Mouse (Mus musculus) bone marrow, adult 2 months (tissue): Measurements from ENCODE around the gene Insl3. TPM values are rescaled to one million over a fixed set of nuclear protein-coding genes. Genes with fewer than 3 reads are reported as not detected.

Experiments used
- H3K27ac ChIP-seq: fragments of 200-500 bp; 2 replicates; pipeline ENCODE4 v1.5.1; 2012; ENCODE audit warnings: low read depth, mild to moderate bottlenecking, control low read depth, inconsistent platforms, low read length; ENCODE audit not compliant: control insufficient read depth, poor library complexity, insufficient read depth
- H3K4me1 ChIP-seq: fragments of 200-500 bp; 2 replicates; pipeline ENCODE4 v1.6.1; 2011; ENCODE audit warnings: low read length; ENCODE audit not compliant: control insufficient read depth, insufficient read depth
- H3K4me3 ChIP-seq: fragments of 200-500 bp; replicated peaks from 2 replicates; pipeline ENCODE3; 2011; ENCODE audit warnings: mild to moderate bottlenecking, low read depth, low read length, control low read depth; ENCODE audit not compliant: control insufficient read depth
- CTCF ChIP-seq: fragments of 200-500 bp; IDR thresholded peaks from 2 replicates; pipeline ENCODE4 v1.5.1; 2011; ENCODE audit warnings: low read length, control low read depth; ENCODE audit not compliant: control insufficient read depth, insufficient read depth
- POLR2A ChIP-seq: fragments of 200-500 bp; IDR thresholded peaks from 2 replicates; pipeline ENCODE4 v1.6.1; 2011; ENCODE audit warnings: low read depth, mild to moderate bottlenecking, control low read depth, low read length, borderline replicate concordance; ENCODE audit not compliant: control insufficient read depth
- WGBS: fragments of 180-500 bp; shearing (Covaris S2); methylation state at CpG from one replicate; pipeline ENCODE4 v1.1.7; 2018; 5-methylcytosine and 5-hydroxymethylcytosine counted together
- polyA plus RNA-seq: library from polyadenylated mRNA; stranded (reverse); fragments of >200 nt; gene quantifications from 2 replicates; pipeline ENCODE4 v1.2.4, GENCODE M21; 2011; ENCODE audit warnings: low replicate concordance; ENCODE audit not compliant: missing spikeins, insufficient read depth, insufficient read length

The Insl3 gene
- polyA plus RNA-seq, 1 experiment: 16.7 TPM

DNA sequence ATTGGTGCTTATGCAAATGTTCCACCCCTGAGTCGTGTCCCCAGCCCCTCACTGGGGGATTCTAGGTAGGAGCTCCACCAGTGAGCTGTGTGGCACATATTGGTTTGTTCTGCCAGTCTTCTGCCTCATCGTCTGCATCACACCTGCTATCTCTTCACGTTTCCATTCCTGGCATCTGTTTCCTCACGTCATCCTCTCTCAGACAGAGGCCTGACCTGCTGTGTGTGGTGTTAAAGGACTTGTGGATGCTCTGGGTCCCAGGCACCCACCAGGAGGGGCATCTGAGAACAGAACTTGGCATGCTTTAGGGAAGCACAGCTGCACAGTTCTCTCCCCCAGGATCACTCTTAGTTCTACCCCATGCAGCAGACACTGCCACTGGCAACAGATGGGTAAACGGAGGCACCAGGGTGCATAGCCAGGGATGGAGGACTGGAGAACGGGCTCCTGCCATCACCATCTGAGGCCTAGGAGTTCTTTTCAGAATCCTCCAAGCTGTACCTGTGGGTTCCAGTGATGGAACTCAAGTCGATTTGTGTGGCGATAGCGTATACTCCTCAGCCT, 13.5 kb upstream of the Insl3 start:
- Histone ChIP-seq H3K27ac (no peak overlapping the region), H3K4me3 (no peak overlapping the region), H3K4me1 (peaks cover 2% of the 10 kb centered on the region; the same call in 1 of the 2 replicates)
- TF ChIP-seq POLR2A: no peak
- TF ChIP-seq CTCF: no peak
- WGBS: 50% methylated on average over 9 of the region's 9 CpGs

DNA sequence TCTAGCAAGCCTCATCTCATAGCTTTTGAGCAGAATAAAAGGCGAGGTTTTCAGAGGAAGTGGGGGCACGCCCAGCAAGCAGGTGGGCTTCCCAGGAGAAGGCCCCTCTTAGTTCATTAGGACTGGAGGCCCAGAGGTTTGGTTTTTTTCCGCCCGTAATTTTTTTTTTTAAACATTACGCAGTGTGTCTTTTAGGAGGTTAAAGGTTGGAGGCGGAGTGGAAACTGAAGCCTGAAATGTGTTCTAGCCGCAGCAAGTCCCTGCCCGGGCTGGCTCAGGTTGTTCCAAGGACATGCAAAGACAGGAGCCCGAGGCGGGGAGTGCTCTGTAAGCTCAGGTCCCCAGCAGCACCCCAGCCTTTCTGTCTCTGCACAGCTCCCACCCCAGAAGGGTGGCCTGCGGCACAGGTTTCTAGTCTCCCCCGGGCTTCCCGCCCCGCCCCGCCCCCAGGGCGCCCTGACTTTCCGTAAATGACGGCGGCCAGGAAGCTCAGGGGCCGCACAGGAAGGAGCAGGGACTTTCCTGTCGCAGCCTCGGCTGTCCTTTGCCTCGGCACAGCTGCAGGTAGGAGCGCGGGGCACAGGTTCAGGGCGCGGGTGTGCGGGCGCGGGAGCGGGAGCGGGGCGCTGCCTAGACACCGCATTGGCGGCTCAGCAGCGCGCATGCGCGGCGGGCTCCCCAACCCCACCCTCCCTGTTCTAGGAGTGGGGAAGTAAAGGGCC, 12.8 kb upstream of the Insl3 start, which contains the start of gene Jak3:
Jak3 (plus strand) TSS at position 277 of the 722 bp plus-strand sequence.
- no peaks in the 10 kb centered on the region; the same call in 1 of the 2 replicates for H3K4me1 ChIP-seq
- H3K4me3 ChIP-seq: peak within 1 kb of the TSS; percentile 93
- WGBS: 1% methylated on average over 40 of the region's 40 CpGs
- TF ChIP-seq CTCF (no peak), POLR2A (no peak)
- peak within 1 kb of the TSS; percentile 87 for H3K27ac ChIP-seq

DNA sequence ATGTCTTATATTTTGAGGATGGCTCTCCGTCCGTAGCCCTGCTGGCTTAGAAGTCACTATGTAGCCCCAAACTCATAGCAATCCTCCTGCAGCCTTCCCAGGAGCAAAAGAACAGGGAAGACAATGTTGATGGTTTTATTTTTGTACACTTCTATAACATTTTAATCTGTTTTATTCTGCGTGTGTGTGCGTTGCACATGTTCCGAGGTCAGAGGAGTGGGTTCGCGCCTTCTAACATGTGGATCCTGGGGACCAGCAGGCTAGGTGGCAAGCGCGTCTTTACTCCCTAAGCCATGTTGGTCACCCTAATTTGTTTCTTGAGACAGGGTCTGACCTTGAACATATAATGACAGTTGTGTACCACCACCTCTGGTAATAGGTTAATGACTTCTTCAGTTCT, 12.2 kb upstream of the Insl3 start:
- WGBS: 9% methylated on average over 9 of the region's 9 CpGs
- H3K27ac ChIP-seq: peak overlapping the region; percentile 87; the same call in 1 of the 2 replicates
- H3K4me3 ChIP-seq: peak overlapping the region; percentile 75
- H3K4me1 ChIP-seq: no peaks in the 10 kb centered on the region; the same call in 1 of the 2 replicates
- TF ChIP-seq CTCF: no peak

DNA sequence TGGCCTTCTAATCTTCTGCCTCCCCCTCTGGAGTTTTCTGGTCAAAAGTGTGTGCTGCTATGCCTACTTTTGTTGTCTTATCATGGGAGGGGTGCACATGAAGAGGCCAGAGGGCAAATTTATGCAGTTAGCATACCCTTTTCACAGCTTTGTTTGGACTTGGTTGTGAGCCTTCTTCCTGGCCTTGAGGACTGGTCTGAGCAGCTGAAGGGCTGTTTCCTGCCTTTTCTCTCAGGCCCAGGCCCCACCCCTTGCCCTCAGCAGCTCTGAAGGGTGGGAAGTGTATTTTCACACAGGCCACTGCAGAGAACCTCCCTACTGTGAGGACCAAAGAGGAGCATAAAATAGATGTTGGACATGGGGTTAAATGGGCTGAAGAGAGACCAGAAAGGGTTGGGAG, 11.5 kb upstream of the Insl3 start:
- no peaks in the 10 kb centered on the region; the same call in 1 of the 2 replicates for H3K4me1 ChIP-seq
- TF ChIP-seq POLR2A: no peak
- TF ChIP-seq CTCF: no peak
- no peak overlapping the region for H3K27ac ChIP-seq
- H3K4me3 ChIP-seq: no peak overlapping the region

DNA sequence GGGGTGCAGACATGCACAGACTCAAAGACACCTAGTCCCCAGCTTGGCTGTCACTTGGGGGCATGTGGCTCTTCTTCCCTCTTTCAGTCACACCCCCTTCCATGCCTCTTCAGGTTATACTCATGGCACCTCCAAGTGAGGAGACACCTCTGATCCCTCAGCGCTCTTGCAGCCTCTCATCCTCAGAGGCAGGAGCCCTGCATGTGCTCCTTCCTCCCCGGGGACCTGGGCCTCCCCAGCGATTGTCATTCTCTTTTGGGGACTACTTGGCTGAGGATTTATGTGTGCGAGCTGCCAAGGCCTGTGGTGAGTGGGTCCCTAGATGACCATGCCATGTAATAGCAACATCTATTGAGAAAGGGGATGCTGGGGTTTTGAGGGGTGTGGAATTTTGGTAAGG, 10.8 kb upstream of the Insl3 start:
- no peak overlapping the region for H3K4me3 ChIP-seq
- no peaks in the 10 kb centered on the region; the same call in 1 of the 2 replicates for H3K4me1 ChIP-seq
- TF ChIP-seq CTCF (no peak), POLR2A (no peak)
- 67% methylated on average over 4 of the region's 4 CpGs for WGBS
- H3K27ac ChIP-seq: no peak overlapping the region

DNA sequence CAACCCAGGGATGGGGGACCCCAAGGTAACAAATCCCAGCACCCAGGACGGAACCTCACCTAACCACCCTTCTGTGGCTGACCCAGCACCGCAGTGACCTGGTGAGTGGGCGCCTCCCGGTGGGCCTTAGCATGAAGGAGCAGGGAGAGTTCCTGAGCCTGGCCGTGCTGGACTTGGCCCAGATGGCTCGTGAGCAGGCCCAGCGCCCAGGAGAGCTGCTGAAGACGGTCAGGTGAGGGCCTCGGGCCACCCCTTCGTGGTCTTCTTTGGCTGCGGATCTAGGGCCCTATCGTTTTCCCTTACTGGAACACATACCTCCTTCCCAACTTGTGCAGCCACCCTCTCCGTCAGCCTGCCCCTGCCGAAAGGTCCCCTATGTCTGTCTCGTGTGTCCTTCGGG, 9.9 kb upstream of the Insl3 start:
- Histone ChIP-seq H3K27ac (no peak overlapping the region), H3K4me1 (no peaks in the 10 kb centered on the region; the same call in 1 of the 2 replicates), H3K4me3 (no peak overlapping the region)
- TF ChIP-seq CTCF (no peak; the same call in 1 of the 2 replicates), POLR2A (no peak)
- 89% methylated on average over 16 of the region's 16 CpGs for WGBS

DNA sequence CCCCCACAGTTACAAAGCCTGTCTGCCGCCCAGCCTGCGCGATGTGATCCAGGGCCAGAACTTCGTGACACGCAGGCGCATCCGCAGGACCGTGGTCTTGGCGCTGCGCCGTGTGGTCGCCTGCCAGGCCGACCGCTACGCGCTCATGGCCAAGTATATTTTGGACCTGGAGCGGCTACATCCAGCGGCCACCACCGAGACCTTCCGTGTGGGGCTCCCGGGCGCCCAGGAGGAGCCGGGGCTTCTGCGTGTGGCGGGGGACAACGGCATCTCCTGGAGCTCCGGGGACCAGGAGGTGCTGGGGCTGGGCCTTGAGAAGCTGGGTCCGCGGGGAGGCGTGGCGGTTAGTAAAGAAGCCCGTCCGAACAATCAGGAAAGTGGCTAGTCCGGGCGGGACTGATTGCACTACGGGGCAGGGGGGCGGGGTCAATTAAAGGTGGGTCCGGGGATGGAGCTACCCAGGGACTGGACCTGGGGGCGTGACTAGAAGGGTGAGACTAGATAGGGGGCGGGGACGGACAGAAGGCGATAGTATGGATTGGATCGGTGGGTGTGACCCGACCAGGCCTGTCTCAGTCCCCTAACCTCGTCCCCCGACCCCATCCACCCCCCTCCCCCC, 9.4 kb upstream of the Insl3 start:
- WGBS: 93% methylated on average over 46 of the region's 46 CpGs
- TF ChIP-seq CTCF (no peak), POLR2A (no peak)
- H3K4me3 ChIP-seq: no peak overlapping the region

DNA sequence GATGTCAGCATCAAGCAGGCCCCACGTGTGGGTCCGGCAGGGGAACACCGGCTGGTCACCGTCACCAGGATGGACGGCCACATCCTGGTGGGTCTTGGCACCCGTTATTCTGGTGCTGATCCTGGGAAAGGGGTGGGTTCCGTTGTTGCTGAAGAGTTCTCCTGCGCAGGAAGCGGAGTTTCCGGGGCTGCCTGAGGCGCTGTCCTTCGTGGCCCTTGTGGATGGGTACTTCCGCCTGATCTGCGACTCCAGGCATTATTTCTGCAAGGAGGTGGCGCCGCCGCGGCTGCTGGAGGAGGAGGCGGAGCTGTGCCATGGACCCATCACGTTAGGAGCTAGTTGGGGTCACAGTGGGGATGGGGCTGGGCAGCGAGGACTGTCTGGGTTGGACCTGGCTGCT, 8.5 kb upstream of the Insl3 start:
- Histone ChIP-seq H3K4me1 (no peaks in the 10 kb centered on the region; the same call in 1 of the 2 replicates), H3K27ac (no peak overlapping the region), H3K4me3 (no peak overlapping the region)
- 90% methylated on average over 21 of the region's 21 CpGs for WGBS
- 0 out of 2 replicates have a peak, but pooled peaks have one; percentile 10 for TF ChIP-seq POLR2A
- TF ChIP-seq CTCF: no peak

More for the DNA sequence above, 9.4 kb upstream of the Insl3 start:
- no peaks in the 10 kb centered on the region; the same call in 1 of the 2 replicates for H3K4me1 ChIP-seq
- H3K27ac ChIP-seq: no peak overlapping the region
